Mouse (Mus musculus) activated CD4-positive, CD25-positive, alpha-beta regulatory T cell, adult 9 weeks (primary cell): ENCODE results near the gene Prima1. TPM values are rescaled to one million over a fixed set of nuclear protein-coding genes. Genes with fewer than 3 reads are reported as not detected.

Experiments
- polyA plus RNA-seq: library from polyadenylated mRNA; unstranded; fragments of 100-300 nt; shearing (Covaris generic); gene quantifications from one replicate; pipeline ENCODE4 v1.2.1, GENCODE M21; 2017

The Prima1 gene
- polyA plus RNA-seq = not detected

DNA sequence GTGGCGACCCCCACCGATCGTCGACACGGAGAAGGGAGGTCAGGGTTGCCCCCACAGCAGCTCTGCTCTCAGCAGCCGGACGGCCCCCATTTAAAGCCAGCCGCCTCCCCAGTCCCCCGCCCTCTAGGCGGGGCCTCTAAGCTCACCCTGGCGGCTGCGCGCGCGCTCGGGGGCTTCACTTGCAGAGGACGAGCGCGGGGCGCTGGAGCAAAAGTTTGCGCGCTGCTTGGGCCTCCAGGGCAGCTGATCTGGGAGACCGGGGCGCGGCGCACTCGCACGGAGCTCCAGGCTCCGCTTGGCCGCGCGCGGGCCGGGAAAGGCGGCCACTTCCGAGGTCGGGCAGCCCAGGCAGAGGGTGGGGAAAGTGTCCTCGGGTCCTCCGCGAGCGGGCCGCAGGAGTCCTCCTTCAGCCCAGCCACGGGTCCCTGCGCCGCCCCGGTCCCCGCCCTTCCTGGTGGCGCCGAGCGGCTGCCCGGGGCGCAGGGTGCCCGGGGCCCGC is at the start of gene Prima1:
Gene Prima1, minus strand, starts transcription at position 68 of the 499 bp plus-strand sequence.

Other genes starting within 250 kb of the Prima1 start
- gene Fam181a, start 68.8 kb upstream of the Prima1 start, polyA plus RNA-seq = not detected
- 14.6 TPM for gene Asb2, start 113.9 kb upstream of the Prima1 start, polyA plus RNA-seq
- gene Otub2, start 146.5 kb upstream of the Prima1 start, polyA plus RNA-seq = 2.7 TPM
- gene 9330161L09Rik, start 165.7 kb upstream of the Prima1 start, polyA plus RNA-seq = 1.8 TPM
- gene Ddx24, start 183.7 kb upstream of the Prima1 start, polyA plus RNA-seq = 255 TPM
- gene Ifi27, start 192.1 kb upstream of the Prima1 start, polyA plus RNA-seq = 502 TPM
- 1,693 TPM for gene Ifi27l2a, start 201.5 kb upstream of the Prima1 start, polyA plus RNA-seq
- gene Ifi27l2b, start 215.1 kb upstream of the Prima1 start, polyA plus RNA-seq = not detected